Mouse (Mus musculus): ENCODE measurements around the gene Csf2ra. TPM values are rescaled to one million over a fixed set of nuclear protein-coding genes. Genes with fewer than 3 reads are reported as not detected.
"Not testable (repeated sequence)": the region's sequence is repeated elsewhere in the genome, so short reads cannot be mapped to it uniquely, and the experiment has no call there.

Csf2ra gene
- total RNA-seq, 2 experiments from 2014 or later, result 15.0 to 17.5 TPM

DNA sequence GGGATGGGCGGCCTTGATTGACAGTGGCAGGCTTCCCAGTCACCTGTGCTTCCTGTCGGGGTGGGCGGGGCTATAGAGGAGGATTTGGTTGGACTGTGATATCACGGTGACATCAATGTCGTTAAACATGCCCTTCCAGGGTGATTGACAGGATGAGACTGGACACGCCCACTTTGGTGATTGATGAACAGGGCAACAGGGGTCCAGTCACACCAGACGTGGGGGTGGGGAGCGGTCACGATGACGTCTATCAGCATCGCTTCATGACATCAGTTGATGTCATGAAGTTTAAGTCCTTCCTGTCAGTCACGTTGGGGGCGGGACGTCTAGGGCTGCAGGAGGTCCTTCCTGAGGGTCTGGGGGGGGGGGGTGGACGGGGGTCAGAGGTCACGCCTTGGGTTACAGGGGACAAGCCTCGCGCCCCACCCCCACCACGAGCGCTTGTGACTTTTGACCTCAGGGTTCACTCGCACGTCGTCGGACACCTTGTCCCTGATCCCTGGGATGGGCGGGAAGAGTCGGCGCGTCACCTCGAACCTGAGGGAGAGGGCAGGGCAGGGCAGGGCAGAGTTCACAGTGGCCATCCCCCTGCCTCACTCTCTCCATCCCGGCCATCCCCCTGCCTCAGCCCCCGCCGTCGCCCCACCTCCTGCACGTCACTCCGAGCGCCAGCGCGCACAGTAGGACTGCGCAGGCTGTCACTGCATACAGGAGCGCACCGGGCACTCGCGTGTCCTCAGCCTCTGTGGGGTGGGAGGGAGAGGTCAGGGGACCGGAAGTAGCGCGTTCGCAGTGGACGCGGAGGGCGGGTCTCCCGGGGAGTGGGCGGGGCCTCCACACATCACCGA is 3.3 kb downstream of the Csf2ra start:
- peak; percentile 27 for DNase-seq

DNA sequence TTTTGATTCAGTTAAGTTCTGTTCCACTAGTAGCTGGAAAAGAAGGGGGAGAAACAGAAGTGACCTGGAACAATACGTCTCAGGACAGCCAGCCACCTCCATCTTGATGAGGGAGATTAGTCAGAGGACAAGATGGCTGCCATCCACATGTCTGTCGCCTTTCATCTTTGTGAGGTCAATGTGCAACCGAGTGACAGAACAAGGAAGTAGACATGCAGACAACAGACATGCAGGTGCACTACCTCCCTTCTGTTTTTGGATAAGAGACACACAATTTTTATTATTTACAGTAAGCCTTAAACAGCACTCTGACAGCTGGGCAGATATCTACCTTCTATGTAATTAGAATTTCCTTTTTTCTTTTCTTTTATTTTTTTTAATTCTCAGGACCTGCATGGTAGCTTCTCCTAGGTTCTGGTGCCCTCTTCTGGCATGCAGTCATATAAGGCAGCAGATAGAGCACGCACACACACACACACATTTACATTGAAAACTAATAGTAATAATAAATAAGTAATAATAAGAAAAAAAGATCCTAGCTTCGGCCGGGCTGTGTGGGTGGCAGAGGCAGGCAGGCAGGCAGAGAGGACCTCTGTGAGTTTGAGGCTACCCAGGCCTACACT is 4.4 kb downstream of the Csf2ra start:
- no peak for DNase-seq

DNA sequence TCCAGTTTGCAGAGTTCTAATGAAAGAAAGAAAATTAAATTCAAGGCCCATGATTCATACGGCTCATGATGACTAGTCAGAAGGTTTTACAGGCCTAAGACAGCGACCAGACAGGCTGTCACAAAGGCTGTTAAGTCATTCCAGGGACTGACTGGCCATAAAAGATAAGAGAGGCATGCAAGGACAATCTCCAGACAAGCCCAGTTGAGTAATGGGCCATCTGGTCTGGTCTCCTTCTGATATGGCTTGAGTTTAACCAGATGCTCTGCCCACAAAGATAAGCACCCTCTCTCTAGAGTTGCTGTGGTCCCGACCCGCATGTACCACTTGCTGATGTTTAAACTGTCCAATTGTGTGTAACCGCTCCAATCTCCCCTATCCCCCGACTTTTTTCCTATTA is 20.7 kb downstream of the Csf2ra start:
- not testable (repeated sequence) for DNase-seq

DNA sequence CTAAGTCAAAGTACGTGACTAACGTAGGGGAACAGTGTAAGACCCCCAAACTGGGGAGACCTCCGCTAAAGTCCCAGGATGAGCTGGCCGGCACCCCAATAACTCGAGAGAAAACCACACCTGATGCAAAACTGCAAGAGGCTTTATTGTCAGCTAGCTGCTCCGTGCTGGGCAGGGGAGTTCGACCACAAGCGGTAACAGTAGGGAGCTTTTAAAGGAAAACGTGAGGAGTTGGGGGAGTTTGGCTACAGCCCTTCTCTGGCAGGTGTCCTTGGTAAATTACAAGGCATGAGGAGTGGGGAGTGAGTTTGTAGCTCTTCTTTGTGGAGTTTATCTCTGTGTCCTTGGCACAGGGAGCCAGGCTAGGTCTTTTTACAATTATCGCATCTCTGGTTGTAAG is 28.4 kb downstream of the Csf2ra start:
- DNase-seq, result peak; percentile 29

DNA sequence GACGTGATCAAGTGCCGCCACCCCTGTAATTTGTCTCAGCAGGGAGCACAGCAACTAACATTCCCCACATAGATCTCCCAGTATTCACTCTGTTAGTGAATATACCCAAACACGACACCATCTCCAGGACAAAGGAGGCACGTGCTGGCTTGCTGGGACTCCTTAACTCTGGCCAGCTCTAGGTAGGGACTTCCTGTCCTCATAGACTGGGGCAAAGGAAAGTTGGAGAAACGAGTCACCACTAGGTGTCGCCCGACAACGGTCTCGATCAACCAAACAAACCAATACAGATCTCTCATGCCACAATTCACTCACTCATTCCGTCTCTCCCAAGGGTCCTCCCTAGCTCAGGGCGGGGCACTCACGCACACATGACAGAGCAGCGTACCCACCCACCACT is 28.9 kb downstream of the Csf2ra start:
- DNase-seq, result peak; percentile 93

DNA sequence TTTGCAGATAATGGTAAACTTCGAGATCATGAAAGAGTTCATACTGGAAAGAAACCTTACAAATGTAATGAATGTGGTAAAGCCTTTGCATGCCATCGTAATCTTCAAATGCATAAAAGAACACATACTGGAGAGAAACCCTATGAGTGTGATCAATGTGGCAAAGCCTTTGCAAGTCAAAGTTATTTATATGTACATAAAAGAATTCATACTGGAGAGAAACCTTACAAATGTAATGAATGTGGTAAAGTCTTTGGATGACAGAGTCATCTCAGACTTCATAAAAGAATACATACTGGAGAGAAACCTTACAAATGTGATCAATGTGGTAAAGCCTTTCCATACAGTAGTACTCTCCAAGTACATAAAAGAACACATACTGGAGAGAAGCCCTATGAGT is 44.6 kb downstream of the Csf2ra start, which contains the start of gene Gm6020:
Gene Gm6020, plus strand, starts transcription at position 301 of the 400 bp plus-strand sequence.
- DNase-seq, result not testable (repeated sequence)

DNA sequence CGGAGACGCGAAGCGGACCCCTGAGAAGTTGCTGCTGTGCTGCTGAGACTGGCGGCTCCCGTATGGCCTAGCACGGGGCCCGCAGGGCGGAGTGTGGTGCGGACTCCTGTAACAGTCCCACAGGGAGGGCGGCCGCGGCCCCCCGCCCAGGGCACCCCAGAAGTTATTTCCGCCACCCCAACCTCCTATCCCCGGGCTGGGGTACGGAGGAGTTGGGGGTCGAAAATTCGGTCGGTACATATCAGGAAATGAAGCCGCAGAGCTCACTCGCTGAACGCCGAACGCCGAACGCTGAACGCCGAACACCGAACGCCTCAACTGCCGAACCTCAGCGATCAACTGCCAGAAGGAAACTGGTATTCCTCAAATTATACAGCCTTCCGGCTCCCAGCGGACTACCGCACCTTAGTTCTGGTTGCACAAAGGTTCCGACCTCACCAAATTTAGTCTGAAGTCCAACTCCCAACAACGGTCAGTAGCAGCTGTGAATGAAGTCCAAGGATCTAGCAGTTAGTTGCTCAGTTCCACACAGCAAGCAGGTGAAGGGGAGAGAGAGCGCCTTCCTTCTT is 52.4 kb downstream of the Csf2ra start, which contains the start of gene Gm7102:
Gene Gm7102, minus strand, starts transcription at position 554 of the 569 bp plus-strand sequence.
- no peak for DNase-seq

Other genes with a start within 250 kb of the Csf2ra start
- gene Zfp950, start 87.6 kb downstream of the Csf2ra start, total RNA-seq (2021), result 10 to 100 TPM; 18.8 to 19.1 TPM
- under 1 TPM in 1 of 2 experiments, not detected in 1; 0.45 TPM for gene Gm7102, start 52.1 kb downstream of the Csf2ra start, total RNA-seq (2021)
- gene Gm6020, start 44.5 kb downstream of the Csf2ra start, total RNA-seq (2021), result not detected
- not detected for gene Gm21060, start 68.6 kb upstream of the Csf2ra start, total RNA-seq (2021)

All from heart, postnatal 4 days (tissue).